Mouse (Mus musculus) thymus, postnatal 14 days (tissue): ENCODE measurements at regions not wholly inside any gene's neighbourhood (a gene's known extent, or its start where the extent isn't known, plus 50 kb on each side); places are given as distances from the start of the nearest gene placed in this dataset.
"Not testable (repeated sequence)": the region's sequence is repeated elsewhere in the genome, so short reads cannot be mapped to it uniquely, and the experiment has no call there.

Experiments
- DNase-seq: peaks from one replicate; pipeline ENCODE4 v3.0.0; 2021

DNA sequence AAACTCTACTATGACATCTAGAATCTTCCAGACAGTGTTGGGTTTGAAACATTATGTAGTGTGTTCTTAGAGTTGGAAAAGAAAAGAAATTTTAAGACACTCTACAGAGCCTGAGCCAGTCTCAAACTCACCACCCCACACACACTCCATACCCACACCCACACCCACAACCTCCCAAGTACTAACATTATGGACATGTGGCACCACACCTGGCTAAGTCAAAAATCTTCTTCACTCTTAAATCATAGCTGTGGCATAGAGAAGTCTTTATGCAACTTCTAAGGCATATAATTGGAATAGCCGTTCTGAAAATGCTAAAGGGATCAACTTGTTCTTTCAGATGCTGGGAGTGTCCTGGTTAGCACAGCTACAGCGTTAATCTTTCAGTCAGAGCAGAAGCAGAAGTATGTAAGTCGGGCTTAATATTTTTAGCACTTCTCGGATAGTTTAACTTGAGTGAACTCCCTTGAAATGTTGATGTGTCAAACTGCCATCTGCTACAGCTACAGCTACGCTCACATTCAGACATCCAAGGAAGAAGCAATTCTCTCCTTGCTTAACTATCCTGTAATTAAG lies 68.6 kb upstream of the Creb1 start:
- DNase-seq: no peak

DNA sequence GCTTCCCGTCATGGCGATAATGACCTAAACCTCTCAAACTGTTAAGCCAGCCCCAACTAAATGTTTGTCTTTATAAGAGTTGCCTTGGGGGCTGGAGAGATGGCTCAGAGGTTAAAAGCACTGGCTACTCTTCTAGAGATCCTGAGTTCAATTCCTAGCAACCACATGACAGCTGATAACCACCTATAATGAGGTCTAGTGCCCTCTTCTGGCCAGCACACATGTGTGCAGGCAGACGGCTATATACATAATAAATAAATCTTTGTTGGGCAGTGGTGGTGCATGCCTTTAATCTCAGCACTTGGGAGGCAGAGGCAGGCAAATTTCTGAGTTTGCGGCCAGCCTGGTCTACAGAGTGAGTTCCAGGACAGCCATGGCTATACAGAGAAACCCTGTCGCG lies 70.8 kb upstream of the Creb1 start:
- DNase-seq: not testable (repeated sequence)

DNA sequence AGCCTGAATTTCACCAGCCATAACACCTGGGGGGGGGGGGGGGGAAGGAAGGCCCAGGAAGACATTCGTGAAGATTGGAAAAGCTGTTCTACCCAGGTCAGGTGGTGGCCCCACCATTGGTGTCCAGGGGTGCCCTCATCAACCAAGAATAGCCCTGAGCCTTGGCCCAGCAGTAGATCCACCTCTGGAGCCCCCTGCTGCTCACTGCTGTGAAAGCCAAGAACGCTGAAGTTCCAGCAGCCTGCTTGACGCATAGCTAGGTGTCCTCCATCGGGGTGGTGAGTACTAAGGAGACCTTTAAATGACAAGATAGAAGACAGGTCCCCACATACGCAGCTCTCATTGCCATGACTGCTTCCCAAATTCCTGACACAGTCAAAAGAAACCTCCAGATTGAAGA lies 74.6 kb upstream of the Creb1 start:
- DNase-seq: peak; percentile 45

DNA sequence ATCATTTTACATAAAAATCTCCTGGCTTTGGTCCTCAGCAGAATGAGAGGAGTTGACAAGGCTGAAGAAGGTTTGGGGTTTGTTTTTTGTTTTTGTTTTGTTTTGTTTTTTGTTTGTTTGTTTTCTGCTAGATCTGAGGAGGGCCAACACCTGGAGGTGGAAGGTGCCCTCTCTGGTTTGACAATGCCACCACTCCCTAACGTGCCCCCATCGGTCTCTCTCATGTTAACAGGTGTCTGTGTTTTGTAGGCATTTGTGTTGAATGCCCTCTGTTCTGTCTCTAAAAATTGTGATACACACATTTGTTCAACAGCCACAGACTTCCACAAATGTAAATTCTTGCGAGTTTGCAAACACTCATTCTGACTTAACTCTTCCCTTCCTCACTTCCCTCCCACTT lies 83.3 kb upstream of the Creb1 start:
- DNase-seq: peak; percentile 60

DNA sequence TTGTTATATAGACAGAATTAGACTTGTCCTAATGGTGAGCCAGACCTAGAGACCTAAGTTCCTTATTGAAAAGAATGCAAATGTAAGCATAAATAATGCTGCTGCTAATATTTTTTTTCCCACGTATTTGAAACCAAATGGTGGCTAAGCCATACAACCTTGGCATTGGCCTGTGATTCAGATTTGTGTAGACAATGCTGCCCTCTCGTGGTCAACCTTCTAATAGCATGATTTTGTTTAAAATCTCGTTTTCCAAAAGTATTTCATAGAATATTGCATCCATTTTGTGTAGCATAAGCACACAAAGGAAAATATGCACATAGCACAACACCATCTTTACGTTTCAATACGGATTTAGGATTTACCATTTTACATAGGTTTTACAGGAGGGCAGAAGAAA lies 84.4 kb upstream of the Creb1 start:
- DNase-seq: peak; percentile 81

DNA sequence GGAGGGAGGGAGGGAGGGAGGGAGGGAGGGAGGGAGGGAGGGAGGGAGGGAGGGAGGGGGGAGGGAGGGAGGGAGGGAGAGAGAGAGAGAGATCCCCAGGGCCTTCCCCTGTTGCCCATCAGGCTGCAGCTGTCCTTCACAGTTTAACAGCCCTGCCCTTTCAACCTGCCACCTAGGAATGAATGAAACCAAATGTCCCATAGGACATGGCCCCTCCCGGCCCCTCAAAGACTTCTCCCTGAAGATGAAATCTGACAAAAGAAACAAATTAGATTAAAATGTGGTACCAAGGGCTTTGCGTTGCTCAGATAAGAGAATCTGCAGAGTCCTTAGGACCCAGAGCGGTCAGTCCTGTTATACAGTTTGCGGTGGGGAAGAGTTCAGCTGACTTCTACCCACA lies 86.0 kb upstream of the Creb1 start:
- no peak for DNase-seq

DNA sequence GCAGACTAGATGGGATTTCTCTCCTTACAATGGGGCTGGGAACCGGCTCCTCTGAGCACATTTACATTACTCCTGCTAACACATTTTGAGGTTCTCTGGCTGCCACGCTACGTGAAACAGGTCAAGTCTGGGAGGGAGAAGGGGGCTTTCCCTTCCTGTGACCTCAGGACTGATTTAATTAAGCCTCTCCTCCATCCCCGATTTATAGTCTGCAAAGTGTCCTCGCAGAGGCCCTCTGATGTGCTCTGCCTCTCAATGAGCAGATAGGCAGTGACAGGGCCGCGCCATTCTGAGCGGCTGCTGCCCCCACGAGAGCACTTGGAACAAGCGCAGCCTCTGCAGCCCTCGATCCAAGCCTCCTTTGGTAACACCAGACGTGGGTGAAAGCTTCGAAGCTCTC lies 86.5 kb upstream of the Creb1 start:
- peak; percentile 85 for DNase-seq

DNA sequence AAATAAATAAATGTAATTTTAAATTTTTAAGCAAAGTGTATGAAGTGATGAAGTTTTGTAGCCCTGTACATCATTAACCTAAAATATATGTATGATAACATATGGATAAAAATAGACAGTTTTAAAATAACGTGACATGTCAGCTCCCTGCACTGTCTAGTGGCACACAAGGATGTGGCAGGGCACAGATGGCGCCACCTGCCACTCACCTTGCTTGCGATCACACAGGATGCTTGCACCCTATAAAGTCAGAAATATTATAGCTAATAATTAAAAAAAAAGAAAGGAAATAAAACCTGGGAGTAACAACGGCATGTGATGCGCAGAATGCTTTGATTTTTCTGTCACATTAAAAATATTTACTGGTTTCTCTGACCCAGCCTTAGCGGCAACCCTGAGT lies 89.0 kb upstream of the Creb1 start:
- no peak for DNase-seq

DNA sequence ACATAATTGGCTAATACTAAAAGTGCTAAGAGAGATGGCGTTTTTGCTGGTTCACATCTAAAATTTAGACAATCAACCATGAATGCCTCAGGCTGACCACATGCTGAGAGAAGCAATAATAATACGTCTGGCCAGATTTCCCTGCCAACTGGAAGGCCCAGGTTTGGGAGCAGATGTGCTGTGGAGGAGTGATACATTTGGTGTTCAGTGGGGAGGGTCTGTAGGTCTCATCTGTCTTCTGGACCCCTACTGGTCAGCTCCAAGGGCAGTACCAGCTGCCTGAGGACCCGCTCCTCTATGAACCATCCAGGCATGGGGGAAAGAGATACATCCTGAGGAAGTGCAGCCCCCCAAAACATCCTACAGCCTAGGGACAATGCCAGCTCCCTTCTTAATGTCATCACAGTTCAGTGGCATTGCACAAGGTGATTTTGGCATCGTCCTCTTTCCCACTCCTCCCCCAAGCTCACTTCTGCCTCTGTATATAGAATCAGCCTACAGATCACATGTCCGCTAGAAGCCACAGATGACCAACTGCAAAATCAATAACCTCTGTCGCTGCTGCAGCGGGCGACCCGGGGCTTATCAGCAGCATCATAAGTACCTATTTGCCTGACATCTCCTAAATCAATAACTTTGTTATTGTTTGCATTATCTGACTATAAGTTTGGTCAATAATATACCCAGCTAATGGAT lies 90.1 kb upstream of the Creb1 start:
- DNase-seq: no peak

DNA sequence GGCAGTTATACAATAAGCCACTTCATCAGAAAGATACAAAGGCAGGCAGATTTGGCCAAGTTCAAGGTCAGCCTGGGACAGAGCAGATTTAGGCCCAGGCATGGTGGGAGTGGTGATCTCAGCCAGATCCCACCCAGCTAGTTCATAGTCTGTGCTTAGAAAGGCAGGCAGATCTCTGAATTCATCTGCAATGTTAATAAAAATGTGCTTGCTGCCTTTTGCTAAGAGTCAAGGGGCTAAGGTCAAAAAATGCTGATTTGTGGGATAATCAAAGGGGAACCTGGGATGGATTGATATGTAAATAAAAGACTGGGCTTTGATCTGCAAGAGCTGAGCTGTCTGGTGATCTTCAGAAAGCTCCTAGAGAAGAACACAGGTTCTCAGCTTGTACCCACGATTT lies 109.2 kb upstream of the Creb1 start:
- no peak for DNase-seq

DNA sequence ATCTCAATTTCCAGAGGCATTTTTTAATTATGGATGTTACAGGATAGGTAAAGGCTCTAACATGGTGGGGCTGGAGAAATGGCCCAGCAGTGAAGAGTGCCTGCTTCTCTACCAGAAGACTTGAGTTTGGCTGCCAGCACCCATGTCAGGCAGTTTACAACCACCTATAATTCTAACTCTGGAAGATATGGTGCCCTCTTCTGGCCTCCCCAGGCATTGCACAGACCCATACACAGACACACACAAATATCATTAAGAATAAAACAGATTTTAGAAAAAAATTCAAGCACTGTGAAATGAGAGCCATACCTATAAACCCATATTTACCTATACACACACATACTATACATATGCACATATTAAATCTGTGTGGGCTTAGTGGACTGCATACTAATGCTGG lies 113.9 kb upstream of the Creb1 start:
- peak; percentile 9 for DNase-seq

DNA sequence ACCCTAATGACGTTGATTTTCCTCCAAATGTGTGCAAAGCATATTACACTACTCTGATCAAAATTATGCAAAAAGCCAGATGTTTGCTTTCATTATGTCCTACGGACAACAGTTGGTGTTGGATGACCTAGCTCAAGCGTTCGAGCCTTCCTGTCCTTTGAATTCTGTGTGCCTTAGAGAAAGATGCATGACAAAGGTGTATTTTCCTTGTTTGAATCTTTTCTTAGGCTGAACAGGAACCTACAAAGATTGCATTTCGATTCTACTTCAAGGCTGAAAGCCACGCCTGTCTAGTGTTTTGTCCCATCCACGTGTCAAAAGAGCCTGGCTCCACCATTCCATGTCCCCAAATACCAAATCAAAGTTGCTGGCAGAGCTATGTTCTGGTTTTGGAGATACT lies 116.5 kb upstream of the Creb1 start:
- no peak for DNase-seq

DNA sequence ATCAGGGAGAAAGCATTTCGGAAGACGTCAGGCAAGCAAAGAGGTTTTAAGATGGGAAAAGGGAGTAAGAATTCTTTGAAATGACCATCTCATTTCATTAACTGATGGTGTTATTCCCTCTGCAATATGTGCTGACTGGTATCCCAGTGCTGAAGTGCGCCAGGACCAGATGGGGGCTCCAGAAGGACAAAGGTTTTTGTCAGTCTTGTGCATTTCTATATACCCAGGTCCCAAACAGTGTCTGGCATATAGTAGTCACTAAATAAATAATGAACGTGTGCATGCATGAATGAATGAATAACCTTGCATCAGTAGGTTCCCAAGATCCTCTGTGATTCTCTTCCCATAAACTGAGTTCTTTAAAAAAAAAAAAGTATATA lies 119.3 kb upstream of the Creb1 start:
- DNase-seq: no peak

DNA sequence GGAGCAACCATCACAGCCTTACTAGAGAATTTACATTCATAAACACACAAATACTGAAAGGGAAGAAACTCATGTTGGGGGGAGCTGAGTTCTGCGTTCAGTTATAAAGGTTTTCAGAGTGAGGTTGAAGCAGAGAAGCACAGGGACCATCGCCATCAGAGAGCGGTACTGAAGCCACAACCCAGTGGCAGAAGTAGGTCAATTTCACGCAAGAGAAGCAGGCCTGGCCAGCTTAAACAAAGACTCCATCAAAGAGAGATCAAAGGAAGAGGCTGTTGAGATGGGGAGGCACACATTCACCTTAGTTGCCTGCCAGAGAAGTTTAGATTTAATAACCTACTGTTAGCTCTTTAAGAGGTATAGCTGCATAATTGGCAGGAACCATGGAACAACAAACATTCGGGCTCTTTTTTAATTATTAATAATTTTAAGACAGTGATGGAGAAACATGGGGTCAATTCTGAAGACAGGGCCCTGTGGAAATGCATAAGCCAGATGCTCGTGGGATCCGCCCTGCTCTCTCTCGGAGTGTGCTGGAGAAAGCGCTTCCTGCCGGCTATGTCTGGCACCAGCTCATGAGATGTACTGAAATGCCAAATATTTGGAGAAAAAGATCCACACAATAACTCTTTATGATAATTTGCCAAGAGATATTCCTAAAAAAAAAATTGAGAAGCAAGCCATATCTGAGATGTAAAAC lies 119.8 kb upstream of the Creb1 start:
- DNase-seq: no peak

DNA sequence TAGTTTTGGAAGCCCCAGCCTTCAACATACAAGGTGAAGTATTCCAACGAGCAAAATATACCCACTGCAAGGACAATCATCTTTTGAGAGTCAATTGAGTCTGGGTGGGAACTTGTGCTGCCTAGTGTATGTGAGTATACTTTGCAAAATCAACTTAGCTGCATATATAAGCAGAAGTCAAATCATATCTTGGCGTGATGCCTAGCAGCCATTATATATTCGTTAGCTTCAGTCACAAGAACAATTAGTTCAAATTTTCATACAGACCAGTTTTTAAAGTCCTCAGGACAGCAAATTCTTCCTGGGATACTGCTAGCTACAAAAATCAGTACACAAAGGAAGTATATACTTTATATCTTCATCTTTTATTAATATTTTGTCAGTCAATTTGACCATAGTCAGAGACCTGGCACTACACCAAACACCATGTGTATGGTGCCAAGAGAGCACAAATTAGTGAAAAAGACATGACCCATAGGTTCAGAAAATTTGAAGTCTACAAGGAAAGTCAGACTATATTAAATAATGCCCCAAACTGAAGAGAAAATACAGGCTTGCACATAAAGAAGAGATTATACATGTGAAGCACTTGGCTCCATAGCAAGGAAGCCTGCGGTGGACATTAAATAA lies 120.5 kb upstream of the Creb1 start:
- DNase-seq: no peak

DNA sequence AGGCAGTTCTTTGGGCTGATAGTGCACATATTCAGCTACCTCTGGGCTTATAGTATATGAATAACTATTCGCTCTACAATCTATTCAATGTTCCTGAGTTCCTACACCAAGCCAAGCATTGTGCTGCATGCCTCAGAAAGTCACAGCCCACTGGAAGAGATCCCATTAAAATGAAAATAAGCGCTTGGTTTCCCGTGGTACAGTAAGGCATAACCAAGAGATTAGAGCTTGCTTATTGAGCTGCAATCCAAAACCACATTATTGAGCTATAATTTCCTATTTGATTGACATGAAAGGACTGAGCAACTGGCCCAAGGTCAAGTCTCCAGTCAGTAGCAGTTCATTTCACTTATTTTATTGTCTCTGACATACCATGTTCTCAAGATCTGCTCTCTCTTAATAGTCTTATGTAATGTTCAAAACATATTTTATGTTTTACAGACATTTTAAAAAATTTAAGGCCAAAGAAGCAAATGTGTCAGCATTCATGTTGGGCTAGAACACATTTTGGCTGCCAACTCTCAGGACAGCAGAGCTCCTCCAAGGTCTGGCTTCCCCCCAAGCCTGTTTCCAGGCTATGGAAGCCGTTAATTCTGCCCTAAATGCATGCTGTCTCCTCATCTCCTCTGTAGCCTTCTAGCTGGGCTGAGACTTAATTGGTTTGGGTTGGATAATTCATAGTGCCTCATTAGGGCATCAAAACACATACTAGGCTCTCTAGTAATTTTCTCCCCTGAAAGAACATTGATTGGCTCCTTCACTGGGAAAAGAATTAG lies 123.5 kb upstream of the Creb1 start:
- DNase-seq: no peak

DNA sequence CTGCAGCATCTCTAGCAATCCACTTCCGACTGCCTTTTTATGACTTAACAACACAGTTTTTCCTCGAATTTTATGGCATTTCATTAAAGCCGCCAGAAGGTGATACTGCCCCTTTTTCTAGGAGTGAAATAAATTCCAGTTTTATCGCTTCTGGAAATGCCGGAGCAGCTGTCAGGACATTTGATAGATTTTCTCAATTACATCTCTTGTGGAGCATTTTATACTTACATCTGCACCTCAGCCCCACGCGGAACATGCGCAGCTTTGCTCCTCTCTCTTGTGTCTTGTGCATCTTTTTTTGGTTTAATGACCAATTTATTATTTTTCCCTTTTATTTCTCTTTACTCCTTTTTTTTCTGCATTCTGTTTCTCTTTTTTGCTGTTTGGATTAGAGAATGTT lies 140.9 kb upstream of the Creb1 start:
- DNase-seq: no peak

DNA sequence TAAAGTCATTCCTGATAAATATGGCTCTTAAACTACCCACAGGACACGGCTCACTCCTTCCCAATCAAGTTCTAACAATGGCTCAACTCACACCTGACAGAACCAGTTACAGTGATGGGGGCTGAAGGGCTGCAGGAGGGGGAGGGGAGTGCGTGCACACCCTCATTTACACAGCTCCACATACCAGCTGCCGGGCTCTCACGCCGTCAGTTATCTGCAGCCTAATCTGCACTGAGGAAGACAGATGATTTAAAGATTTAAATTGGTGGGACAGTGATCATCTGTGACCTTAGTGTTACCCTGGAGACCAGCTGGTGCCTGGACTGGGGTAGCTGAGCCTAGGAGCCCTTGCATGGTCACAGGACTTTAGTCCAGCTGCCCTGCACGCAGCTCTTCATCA lies 151.2 kb upstream of the Creb1 start:
- DNase-seq: no peak

DNA sequence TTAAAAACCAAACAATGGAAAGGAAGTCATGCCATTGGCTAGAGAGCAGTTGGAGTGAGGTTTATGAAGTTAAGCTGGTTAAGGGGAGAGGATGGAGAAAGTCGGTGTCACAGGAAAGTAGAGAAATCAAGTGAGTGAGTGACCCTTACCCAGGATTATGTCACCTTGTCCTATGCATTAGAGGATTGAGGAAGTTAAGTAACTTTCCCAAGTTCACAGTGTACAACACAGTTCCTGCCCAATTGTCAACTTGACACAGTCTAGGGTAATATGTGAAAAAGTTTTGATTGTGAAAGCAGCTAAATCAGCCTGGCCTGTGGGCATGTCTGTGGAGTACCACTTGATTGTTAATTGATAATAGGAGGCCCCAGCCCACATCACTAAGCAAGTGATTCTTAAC lies 156.0 kb upstream of the Creb1 start:
- not testable (repeated sequence) for DNase-seq

DNA sequence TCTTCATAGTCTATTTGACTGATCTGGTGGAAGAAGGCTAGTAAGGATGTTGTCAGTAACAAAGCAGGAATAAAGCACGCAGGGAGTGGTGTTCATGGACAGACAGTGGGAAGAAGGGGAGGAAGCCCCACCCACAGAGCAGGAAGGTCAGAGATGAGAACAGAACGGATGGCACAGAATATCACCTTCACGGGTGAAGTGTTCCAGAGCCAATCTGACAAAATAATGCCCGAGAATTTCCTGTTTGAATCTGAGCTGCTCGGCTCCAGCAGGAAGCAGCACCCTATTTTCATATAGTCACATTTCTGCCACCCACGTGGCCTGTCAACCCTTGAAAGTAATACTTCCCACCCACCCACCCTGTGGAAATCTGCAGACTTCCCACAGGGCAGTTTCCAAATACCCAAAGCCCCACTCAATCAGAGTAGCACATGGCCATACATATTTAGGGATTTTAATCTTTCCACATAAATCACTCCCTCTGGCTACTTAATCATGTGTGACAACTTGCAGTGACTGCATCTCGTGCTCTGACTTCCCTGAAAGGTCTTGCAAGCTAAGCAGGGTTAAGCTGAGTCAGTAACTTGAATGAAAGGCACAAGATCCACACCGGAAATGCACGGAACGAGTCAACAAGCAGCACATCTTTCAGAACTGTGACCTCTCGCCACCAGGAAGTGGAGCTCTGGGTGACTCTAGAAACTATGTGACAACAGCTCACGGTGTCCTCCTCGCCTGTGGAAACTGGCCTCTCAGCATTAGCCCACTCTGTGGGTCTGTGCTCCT lies 158.0 kb upstream of the Creb1 start:
- no peak for DNase-seq

DNA sequence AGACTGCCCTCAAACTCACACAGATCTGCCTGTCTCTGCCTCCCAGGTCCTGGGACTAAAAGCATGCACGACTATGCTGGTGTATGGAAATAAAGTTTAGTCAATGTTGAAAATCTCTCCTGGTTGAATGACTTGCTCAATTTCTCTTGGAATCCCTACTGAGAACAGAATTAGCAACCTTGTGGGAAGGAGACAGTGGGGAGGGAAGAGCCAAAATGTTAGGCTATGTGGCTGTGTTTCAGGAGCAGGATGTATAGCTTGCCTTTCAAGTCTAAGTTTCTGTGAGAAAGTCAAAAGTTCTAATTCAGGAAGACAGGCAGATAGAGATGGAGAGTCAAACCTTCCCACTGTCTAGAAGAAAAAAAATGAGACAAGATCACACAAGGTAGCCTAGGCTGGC lies 168.3 kb upstream of the Creb1 start:
- DNase-seq: no peak

DNA sequence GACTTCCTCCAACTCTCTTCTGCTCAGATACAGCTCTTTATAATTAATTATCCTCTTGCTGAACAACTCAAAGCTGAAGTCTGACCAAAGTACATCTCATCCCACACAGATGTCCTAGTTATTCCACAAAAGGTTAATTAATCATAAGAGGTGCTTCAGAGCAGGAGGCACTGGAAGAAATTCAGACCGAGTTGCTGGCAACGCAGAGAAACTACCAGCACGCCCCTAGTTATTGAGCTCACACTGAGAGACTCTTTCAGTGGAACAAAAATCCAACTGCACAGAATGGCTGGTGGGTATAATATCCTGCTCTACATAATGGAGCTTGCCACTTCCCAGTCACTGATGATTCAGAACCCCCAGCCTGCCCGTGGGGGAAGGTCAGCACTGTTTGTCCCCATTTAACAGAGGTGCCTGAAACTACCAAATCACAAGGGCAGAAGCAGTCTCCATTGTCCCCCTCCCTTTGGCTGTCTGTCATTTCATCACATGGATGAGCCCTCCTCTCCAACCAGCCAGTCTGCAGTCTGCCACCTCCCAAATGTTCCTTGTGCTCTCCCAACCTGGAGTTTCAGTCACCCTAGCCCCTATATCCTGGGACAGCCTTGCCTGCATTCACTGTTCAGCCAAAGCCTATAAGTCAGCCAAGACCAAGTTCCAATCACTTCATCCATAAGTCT lies 170.3 kb upstream of the Creb1 start:
- no peak for DNase-seq
